Mouse (Mus musculus) heart, adult 11 months (tissue): ENCODE results near the gene AI413582.

ENCODE experiments used
- DNase-seq: peaks from one replicate; pipeline ENCODE4 v3.0.0; 2022

Gene AI413582

DNA sequence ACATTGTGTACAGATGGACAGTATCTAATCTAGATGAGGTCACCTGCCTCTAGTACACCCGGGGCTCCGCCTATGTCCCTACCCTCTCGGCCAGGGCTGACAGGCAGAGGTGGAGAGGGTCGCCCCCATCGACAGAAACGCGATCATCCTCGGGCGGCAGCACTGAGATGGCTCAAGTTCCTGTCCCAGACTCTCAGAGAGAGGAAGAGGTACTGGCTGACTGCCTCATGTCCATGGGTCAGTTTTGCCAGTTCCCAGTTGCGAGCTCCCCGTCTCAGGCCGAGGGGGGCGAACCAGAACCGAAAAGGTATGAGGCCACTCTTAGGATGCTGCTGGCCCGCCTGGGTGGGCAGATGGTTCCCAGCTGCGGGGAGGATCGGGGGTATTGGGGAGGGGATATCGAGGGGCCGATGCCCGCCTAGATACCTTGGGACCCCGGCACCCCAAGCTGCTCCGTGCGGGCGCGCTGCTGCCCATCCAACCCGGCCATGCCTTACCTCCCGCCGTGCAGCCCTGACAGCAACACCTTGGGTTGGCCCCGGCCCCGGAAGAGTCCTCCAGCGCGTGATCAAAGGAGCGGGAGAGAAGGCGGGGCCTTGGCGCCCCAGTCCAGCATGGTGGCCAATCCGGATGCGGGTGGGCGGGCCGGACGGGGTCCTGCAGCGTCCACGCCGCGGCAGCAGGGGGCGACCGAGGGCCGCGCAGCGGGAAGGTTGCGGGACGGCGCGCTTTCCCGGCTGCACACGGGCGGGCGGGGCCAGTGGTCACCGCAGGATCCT lies at the start of gene AI413582:
AI413582 (minus strand) TSS at position 594 of the 779 bp plus-strand sequence.
- peak; percentile 100 for DNase-seq

DNA sequence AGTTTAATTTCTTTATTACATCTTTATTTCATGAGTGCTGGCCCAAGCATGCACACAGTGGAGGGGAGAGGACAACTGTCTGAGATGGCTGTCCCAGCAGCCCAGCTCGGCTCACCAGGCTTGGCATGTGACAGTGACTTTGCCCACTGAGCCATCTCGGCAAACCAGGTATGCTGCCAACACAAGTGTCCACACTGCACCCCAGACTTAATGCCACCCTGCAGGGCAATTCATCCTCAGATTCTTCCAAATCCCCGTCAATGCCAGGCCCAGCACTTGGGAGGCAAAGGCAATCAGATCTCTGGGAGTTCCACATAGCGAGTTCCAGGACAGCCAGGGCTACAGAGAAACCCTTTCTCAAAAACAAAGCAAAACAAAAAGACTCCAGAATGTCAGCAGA lies 47.5 kb upstream of the AI413582 start:
- no peak for DNase-seq

DNA sequence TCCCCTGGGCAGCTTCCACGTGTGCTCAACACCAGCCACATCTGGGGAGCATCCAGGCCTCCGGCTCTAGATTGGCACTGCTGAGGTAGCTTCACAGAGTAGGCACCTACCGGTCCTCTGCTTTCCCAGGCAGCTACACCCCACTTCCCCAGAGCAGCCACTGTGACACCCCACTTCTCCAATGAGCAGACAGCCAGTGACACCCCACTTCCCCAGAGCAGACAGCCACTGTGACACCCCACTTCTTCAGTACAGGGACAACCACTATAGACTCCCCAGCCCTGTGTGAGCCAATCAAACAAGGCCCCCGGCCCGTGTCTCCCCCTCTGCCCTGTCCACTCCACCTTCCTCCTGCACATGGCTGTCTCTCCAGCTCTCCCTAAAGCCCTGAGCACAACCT lies 46.4 kb upstream of the AI413582 start:
- no peak for DNase-seq

DNA sequence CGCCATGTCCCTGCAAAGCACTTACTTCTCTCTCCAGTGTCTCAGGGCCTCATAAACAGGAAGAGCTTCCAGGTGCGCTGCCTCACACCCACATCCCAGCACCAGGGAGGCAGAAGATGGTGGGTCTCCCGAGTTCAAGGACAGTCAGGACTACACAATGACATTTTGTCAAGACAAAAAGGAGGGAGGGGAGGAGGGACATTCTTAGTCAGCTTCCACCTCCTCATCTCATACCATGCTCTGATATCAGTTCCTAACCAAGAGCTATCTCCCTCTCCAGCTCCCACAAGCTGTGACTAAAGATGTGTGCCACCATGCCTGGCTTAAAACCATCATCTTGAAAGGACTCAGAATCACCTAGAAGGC lies 45.9 kb upstream of the AI413582 start:
- no peak for DNase-seq

DNA sequence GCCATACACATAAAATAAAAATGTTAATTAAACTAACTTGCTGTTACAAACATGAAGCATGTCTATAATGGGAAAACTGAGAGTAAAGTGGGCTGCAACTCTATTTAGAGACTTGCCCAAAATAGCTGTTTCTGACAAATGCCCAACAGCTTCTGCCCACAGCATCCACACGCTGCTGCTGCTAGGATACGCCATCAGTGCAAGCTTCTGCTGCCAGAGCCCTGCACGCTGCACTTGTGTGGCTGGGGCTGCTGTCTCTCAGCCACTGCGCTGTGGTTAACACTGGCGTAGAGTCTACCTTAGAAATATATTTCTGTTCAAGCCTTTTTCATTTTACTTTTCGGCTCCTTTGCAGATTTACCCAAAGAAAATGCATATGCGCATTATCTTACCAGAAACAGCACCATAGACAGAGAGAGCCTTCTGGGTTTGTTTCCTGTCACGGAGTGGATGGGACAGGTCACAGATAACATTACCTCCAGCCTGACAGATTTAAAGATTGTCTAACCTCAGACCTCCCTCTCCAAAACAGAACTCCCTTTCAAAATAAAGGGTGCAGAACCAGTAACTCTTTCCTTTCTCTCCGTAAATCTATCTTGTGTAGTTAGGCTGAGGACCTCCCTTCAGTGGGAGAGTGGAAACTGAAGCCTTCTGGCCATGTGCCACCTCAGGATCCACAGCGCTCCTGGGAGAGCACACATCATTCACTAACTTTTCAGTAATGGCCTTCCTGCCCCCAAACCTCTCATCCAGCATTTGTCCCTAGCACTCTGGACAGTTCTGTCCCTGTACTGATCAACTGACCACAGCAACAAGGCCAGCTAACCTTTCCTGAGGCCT lies 45.3 kb upstream of the AI413582 start:
- DNase-seq, result no peak

DNA sequence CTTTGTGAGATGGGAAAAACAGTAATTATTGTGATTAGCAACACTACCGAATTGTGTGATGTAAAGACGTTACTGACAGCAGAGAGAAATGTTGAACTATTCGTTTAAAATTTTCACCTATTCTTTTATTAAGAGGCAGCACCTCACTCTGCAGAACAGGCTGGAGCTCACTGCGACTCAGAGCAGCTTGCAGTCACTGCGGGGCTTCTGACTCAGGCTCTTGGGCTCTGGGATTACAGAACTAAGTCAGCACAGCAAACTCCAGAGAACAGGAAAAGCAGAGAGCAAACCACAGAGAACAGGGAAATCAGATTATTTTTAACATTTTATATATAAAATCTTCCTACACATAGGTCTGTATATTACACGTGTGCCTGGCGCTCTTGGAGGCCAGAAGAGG lies 44.0 kb upstream of the AI413582 start:
- no peak for DNase-seq

DNA sequence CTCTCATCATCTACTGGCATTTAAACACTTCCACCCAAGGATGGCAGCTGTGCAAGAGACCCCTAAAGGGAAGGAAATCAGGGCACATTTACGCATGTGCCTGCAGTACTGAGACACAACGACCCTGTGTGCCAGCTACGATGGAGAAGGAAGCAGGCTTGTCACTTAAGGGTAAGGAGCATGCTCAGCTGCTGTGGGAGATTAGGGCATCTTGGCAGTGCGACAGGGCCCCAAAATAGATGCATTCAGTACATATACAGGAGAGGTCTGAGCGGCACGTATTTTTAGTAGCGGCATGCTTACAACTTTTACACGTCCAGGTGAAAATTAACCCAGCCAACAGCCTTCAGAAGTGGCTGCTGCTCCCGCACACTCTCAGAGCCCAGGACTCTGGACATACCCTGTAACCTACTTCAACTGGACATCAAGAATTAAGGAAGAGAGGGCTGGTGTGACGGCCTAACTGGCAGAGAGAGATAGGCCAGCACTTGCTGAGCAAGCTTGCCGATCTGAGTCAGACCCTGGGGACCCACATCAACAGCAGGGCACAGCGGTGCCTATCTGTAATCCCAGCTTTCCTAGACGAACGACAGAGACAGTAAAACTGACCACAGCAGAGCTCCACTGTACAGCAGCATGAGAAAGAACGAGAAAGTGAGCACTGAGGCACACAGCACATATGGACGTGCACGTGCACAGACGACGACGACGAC lies 38.1 kb upstream of the AI413582 start:
- DNase-seq, result peak; percentile 98

DNA sequence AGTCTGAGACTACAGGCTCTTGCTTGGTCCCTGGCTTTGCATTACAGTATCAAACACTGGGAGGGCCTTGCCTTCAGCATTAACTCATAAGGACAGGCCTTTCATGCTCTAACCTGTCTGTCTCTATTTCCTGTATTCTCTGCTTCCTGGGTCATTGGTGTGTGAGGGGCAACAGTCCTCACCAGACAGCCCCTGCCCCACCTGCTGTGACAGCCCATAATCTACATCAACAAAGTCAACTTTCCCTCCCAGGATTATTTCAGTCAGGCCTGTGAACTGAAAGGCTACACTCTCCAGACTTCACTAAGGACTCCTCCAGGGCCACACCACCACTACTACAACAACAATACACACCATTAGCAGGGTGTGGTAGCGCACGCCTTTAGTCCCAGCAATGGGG lies 37.5 kb upstream of the AI413582 start:
- no peak for DNase-seq

DNA sequence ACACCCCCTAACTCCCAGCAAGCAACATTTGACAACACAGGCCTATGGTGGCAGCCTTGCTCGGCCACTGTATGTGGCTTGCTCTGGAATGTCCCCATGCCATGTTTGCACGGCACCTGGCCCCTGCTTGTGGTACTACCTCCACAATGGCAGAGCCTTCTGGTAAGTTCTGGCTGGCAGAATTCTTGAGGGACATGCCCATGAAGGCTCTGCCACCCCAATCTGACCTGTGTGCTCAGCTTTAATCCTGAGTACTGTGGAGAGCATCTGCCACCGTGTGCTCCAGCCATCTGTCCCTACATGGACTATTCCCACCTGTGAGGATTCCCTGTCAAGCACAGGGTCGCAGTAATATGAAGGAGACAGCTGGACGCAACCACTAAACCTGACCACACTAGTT lies 35.3 kb upstream of the AI413582 start:
- no peak for DNase-seq

DNA sequence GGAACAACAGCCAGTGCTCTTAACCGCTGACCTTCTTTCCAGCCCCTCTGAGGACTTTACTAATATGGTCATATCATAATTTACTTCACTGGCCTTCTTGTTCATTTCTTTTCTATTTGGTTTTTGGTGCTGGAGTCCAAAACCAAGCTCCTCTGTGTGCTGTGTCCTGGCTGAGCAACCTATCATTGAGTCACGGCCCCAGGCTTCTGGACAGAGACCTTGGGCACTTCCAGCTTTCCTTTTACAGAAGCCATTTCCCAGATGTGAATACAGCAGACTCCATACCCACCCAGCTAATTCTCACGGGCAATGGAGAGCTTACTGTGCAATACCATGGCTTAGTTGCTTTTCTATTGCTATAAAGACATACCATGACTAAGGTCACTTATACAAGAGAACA lies 34.7 kb upstream of the AI413582 start:
- DNase-seq, result no peak

DNA sequence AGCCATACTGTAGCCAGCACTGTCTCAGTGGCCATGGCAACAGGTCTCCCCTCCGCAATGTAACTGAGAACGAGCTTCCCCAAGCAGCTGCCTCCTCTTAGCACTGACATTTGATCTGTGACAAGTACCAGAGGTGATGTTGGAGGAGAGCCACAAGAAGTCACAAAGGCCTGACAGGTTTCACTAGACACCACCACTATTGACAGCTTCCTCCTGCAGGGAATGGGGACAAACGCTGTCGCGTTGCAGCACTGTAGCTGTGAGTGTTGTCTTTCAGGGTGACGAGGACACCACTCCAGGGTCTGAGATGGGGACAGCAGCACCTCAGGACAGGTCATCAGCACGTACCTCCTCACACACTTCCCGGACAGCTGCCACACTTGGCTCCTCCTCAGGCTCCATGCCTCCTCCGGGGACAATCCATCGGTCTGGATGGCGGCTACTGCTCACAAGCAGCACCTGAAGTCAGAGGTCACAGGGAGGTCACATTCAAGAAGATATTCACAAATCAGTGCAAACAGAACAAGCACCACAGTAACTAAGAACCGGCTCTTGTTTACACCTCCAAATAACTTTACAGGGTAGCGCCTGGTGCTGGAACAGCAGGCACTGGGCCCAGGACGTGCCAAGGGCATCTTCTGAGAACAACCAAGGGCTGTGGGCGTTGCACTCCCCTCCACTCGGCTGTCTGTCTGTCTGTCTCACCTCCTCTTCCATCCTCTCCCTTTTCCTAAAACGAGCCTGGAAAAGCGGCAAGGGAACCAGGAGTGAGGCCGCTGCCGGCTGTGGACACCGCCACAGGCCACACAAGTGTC lies 31.0 kb upstream of the AI413582 start:
- peak; percentile 97 for DNase-seq

DNA sequence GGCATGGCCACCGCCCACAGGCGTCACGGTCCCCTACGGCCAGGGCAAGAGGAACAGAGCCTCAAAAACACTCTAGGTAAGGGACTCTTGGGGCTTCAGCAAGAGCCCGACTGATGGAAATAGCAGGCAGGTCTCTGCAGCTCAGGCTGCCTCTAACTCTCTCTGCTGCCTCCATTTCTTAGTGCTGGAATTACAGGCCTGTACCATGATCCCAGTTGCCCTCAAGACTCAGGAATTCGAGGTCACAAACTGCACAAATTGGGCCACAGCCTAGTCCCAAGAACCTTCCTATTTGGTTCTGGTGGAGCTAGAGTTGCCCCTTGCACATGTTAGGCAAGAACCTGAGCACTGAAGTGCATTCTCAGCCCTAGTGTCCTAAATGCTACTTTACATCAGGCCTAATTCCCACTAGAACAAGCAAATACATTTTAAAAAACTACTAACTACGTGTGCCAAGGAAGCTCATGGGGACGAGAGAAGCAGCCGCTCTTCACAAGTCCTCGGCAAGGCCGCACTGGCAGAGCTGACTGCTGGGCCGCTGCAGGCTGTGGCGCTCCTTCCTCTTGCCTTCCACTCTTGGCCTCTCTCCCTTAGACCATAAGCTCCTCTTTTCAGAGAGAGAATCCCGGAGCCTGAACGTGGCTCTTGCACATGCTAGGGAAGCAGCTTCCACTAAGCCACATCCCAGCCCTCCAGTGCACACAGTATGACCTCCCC lies 30.3 kb upstream of the AI413582 start:
- DNase-seq, result no peak

DNA sequence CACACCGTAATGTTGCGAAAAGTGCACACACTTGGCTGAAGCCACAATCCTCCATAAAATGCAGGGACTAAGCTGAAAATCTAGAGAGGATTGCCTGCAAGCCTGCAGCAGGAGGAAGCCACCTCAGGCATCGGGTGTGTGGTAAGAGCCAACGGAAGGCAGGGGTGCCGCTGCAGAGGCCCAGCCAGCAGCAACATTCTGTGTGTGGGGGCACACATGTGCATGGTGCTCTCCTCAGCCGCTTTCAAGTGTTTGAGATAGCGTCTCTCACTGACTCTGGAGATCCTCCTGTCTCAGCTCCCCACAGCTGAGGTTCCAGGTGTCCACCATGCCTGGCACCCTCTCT lies 27.0 kb upstream of the AI413582 start:
- no peak for DNase-seq

DNA sequence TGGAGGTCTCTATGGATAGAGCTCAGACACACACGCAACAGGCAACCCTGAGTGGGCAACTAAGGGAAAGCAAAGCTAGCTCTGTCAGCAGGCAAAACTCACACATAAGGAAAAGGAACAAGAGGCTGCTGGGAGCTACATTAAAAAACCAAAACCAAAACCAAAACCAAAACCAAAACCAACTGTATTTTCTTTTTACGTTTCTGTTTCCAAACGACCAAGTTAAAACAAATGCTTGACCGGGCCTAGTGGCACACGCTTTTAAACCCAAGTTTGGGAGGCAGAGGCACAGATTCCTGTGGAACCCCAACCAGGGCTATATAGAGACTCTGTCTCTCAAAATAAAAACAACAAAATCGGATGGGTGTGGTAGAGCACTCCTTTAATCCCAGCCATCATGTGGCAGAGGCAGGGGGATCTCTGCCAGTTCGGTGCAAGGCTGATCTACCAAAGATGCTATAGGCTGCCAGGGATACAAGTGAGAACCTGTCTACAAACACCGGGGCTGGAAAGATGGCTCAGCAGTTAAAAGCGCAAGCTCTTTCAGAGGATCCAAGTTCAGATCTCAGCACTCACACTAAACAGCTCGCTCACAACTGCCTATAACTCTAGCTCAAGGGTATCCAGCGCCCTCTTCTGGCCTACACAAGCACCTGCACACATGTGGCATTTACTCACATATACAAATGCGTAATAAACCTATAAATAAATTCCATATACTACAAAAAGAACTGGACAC lies 26.4 kb upstream of the AI413582 start:
- no peak for DNase-seq

DNA sequence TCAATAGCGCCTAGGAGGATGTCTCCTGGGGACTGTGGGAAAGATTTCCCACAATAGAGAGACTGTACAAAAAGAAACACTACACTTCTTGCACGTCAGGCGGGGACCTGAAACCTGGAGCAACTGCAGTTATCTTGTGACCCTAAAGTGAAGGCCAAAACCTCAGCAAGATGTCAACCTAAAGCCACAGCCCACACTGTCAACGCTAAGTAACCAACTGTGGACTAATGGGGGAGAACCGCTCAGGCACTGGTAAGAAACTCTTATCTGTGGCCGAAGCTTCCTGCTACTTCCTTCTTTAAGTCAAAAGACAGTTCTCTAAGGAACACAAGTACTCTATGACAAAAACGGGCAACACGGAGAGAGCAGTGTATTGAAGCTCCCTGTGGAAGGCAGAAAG lies 22.7 kb upstream of the AI413582 start:
- no peak for DNase-seq

DNA sequence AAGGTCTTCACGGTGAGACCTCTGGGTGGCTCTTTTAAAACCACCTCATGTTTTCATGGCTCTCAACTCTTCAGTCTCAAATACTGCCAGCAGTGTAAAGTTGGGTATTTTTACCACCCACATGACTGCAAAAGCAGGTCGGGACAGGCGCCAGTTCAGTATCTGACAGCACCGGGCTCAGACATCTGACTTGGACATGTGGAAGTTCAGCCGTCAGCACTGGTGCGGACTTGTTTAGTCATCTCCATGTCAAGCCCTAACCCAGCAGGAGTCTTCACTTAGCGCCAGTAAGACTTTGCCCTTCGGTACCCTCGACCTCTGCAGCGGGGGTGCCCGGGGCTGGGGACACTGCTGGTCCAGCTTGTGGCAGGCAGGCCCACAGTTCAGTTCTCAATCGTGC lies 21.7 kb upstream of the AI413582 start:
- peak; percentile 97 for DNase-seq

DNA sequence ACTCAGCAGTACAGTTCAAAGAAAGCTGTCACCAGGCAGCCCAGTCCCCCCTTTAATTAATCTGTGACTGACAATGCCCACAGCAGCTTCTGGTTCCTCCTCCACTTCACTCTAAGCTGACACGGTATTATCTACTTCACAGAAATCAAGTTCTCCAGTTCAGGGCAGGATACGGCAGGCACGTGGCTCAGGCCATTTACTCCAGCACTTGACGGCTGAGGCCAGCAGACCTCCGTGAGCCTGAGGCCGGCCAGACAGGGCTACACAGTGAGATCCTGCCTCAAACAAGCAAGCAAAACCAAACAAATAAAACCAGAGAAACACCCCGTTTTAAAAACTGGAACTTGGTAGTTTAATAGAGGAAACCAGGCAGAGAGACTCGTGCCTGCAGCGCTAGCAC lies 21.1 kb upstream of the AI413582 start:
- peak; percentile 95 for DNase-seq

DNA sequence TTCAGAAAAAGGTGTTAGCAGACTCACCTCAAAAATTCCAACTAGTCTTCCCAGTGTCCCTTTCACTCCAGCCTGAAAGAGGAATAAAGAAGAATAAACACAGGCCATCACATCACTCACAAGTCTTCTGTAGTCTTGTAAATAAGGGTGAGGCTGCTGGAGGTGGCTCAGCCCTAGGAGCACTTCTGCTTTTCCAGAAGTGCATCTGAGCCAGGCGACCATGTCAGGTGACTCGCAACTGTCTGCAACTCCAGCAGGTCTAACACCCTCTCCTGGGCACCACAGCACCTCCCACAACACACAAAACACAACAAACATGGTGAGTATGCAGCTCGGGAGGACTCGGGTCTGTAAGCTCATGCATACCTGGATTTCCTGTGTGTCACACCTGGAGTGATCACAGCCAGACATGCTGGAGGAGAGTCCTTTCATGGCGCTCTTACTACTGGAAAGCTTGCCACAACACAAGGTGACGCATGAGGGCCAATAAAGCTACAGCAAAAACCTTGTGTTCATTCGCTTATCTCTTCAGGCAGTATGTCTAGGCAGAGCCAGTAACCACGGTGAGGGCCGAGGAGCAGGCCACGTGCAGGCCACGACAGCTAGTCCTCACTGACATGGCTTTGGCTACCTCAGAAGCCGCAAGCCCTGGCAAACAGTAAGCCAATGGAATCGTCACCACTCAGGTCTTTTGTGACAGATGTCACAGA lies 17.8 kb upstream of the AI413582 start:
- DNase-seq, result no peak

DNA sequence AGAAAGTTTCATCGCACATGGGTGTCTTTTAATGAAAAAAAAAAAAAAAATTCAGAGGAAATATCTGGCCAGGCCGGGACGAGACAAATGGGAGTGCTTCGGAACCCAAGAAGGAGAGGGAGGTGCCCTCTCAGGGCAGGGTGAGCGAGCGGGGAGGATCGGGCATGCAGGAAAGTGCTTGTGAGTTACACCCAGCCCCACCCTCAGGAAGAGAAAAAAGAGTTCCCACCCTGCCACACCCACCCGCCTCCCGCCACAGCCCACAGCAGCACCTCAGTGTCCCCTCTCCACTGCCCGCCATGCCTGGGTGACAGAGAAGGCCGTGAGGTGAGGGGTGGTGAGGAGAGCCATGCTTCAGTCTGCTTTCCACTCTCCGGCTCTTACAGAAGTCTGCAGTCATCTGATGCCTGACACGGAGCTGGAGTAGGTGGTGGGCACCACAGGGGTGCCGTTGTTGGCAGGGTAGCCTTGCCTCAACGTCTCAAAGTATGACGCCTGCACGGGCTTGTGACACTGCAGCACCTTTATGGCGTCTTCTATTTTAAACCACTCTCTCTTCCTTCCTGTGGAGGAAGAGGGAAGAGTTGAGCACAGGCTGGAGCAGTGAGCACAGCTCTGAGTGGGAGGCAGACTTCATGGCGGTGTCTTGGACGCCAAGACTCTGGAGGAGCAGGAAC lies 15.0 kb upstream of the AI413582 start:
- peak; percentile 90 for DNase-seq

DNA sequence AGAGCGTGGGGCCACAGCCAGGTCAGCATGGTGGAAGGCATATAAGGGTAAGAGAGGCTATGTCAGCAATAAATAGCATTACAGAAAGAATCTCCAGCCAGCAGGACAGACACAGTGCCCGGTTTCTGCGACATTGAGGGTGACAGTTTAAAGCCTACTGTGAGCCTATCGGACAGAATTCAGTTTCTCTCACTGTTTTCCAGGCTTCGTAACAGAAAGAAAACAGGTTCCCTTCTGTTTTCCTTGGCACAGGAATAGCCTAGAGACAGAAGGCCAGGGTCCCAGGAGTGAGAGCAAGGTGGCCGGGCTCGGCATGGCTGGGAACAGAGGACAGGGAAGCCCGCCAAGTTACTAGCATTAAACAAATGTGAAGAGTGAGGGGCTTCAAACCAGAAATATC lies 14.3 kb upstream of the AI413582 start:
- no peak for DNase-seq
